27 mouse cellular contexts compared by ENCODE assay signal in genomic region chr11:66981336-66982115, GRCm38 (mm10). TPM values are rescaled to one million over a fixed set of nuclear protein-coding genes. Genes with fewer than 3 reads are reported as not detected.
DNase-seq lines count a peak whose midpoint lies in the region; ATAC-seq and TF ChIP-seq lines count a peak whose summit lies in the region.
"Had no signal": no experiment of that assay in that cellular context is flagged by ENCODE, and none has a peak within 500 bp of the region (broad histone marks: within the 10 kb centered on the region; RNA-seq: fewer than 3 reads in every experiment).

No protein-coding gene starts in this region.

- no peaks in the 10 kb centered on the region for H3K9me3 ChIP-seq in hindbrain, postnatal 0 days (ENCODE audit: low read length)
- H3K9me3 ChIP-seq in hindbrain, embryonic 16.5 days (ENCODE audit: control insufficient read depth, low read length), result no peaks in the 10 kb centered on the region
- no peaks in the 10 kb centered on the region for H3K9me3 ChIP-seq in neural tube, embryonic 15.5 days (replicated peaks)
- H3K9me3 ChIP-seq: embryonic facial prominence, embryonic 13.5 days; forebrain, embryonic 15.5 days; limb, embryonic 15.5 days; liver, embryonic 15.5 days; midbrain, embryonic 12.5 days; neural tube, embryonic 13.5 days had no signal

- H3K4me1 ChIP-seq in hindbrain, postnatal 0 days (ENCODE audit: insufficient read depth, low read length), result no peaks in the 10 kb centered on the region
- H3K4me1 ChIP-seq in hindbrain, embryonic 16.5 days (ENCODE audit: control insufficient read depth, insufficient read depth, low read depth, low read length), result peaks cover 13% of the 10 kb centered on the region
- H3K4me1 ChIP-seq in neural tube, embryonic 15.5 days, result peaks cover 15% of the 10 kb centered on the region

- WGBS in hindbrain, postnatal 0 days, result 67% methylated on average over 15 of the region's 15 CpGs
- 71% methylated on average over 15 of the region's 15 CpGs for WGBS in hindbrain, embryonic 16.5 days
- whole genome bisulfite sequencing in neural tube, embryonic 15.5 days, result 83% methylated on average over 15 of the region's 15 CpGs

- H3K4me2 ChIP-seq in hindbrain, postnatal 0 days (ENCODE audit: low read depth, low read length), result no peak overlapping the region
- H3K4me2 ChIP-seq in hindbrain, embryonic 16.5 days (ENCODE audit: low read length), result no peak overlapping the region
- no peak overlapping the region for H3K4me2 ChIP-seq in neural tube, embryonic 15.5 days
- H3K4me2 ChIP-seq: embryonic facial prominence, embryonic 13.5 days; forebrain, embryonic 15.5 days; limb, embryonic 15.5 days; liver, embryonic 15.5 days; midbrain, embryonic 12.5 days; neural tube, embryonic 13.5 days had no signal

- H3K27ac ChIP-seq in hindbrain, postnatal 0 days, result no peak overlapping the region
- no peak overlapping the region for H3K27ac ChIP-seq in hindbrain, embryonic 16.5 days (ENCODE audit: low read depth, low read length)
- no peak overlapping the region for H3K27ac ChIP-seq in neural tube, embryonic 15.5 days (replicated peaks)
- H3K27ac ChIP-seq: embryonic facial prominence, embryonic 13.5 days; forebrain, embryonic 15.5 days; layer of hippocampus, adult 2 months; limb, embryonic 15.5 days; liver, embryonic 15.5 days; midbrain, embryonic 12.5 days; neural tube, embryonic 13.5 days had no signal

- TF ChIP-seq CTCF in hindbrain, postnatal 0 days (IDR thresholded peaks at IDR 0.05; ENCODE audit: low read depth), result no peak

- H3K4me3 ChIP-seq in hindbrain, postnatal 0 days (ENCODE audit: low read length), result no peak overlapping the region
- H3K4me3 ChIP-seq in hindbrain, embryonic 16.5 days (ENCODE audit: low read length), result no peak overlapping the region
- H3K4me3 ChIP-seq in neural tube, embryonic 15.5 days (replicated peaks), result no peak overlapping the region
- H3K4me3 ChIP-seq: embryonic facial prominence, embryonic 13.5 days; forebrain, embryonic 15.5 days; layer of hippocampus, adult 2 months; limb, embryonic 15.5 days; liver, embryonic 15.5 days; midbrain, embryonic 12.5 days; neural tube, embryonic 13.5 days had no signal

- no peak overlapping the region for H3K9ac ChIP-seq in hindbrain, postnatal 0 days (replicated peaks; ENCODE audit: low read length)
- no peak overlapping the region for H3K9ac ChIP-seq in hindbrain, embryonic 16.5 days (ENCODE audit: low read depth, low read length)
- H3K9ac ChIP-seq in neural tube, embryonic 15.5 days (replicated peaks), result no peak overlapping the region
- H3K9ac ChIP-seq: embryonic facial prominence, embryonic 13.5 days; forebrain, embryonic 15.5 days; limb, embryonic 15.5 days; liver, embryonic 15.5 days; midbrain, embryonic 12.5 days; neural tube, embryonic 13.5 days had no signal

- no peaks in the 10 kb centered on the region for H3K27me3 ChIP-seq in hindbrain, postnatal 0 days (ENCODE audit: insufficient read depth, low read length)
- no peaks in the 10 kb centered on the region for H3K27me3 ChIP-seq in hindbrain, embryonic 16.5 days (replicated peaks; ENCODE audit: control insufficient read depth, insufficient read depth, low read length)
- H3K27me3 ChIP-seq in neural tube, embryonic 15.5 days (replicated peaks), result no peaks in the 10 kb centered on the region
- H3K27me3 ChIP-seq: embryonic facial prominence, embryonic 13.5 days; forebrain, embryonic 15.5 days; limb, embryonic 15.5 days; neural tube, embryonic 13.5 days had no signal

- DNase-seq in hindbrain, postnatal 0 days (ENCODE audit: low spot score), result peak; percentile 19
- DNase-seq in retina, postnatal 1 day, result peak; percentile 41
- no peak for DNase-seq in retina, embryonic 14.5 days (ENCODE audit: low spot score)
- peak; percentile 31 for DNase-seq in brain, adult 2 months (ENCODE audit: low read depth, low spot score)
- no peak for DNase-seq in thymus, postnatal 25 days
- DNase-seq: gastrocnemius, postnatal 25 days; kidney, adult 2 months; kidney, postnatal 14 days; layer of hippocampus, postnatal 36 days; right cerebral cortex, postnatal 25 days had no signal

- no peak for ATAC-seq in hindbrain, postnatal 0 days
- no peak for ATAC-seq in hindbrain, embryonic 16.5 days
- ATAC-seq in neural tube, embryonic 15.5 days (ENCODE audit: low FRiP score), result no peak
- ATAC-seq: forebrain, embryonic 15.5 days; inflammation-experienced regulatory T-cells, adult 6 months had no signal

- no peaks in the 10 kb centered on the region for H3K36me3 ChIP-seq in hindbrain, postnatal 0 days (ENCODE audit: insufficient read depth, low read length)
- H3K36me3 ChIP-seq in hindbrain, embryonic 16.5 days (ENCODE audit: control insufficient read depth, insufficient read depth, low read length), result no peaks in the 10 kb centered on the region
- no peaks in the 10 kb centered on the region for H3K36me3 ChIP-seq in neural tube, embryonic 15.5 days
- H3K36me3 ChIP-seq: embryonic facial prominence, embryonic 13.5 days; forebrain, embryonic 15.5 days; G1E; limb, embryonic 15.5 days; liver, embryonic 15.5 days; midbrain, embryonic 12.5 days; neural tube, embryonic 13.5 days had no signal

RNA-seq across cellular contexts. Expression of gene Tmem238l, which starts 25.1 kb away (rescaled TPM):
- not detected in 2 replicates for total RNA-seq in hindbrain, postnatal 0 days (2014; rRNA removed)
- not detected in 2 replicates for polyA plus RNA-seq in hindbrain, postnatal 0 days (2015; fragmentation: Nextera tagmentation; extraction: Ambion mirVana)
- not detected in 2 replicates for polyA plus RNA-seq in hindbrain, embryonic 16.5 days (2015; fragmentation: Nextera tagmentation; extraction: Ambion mirVana)
- polyA plus RNA-seq in neural tube, embryonic 15.5 days (2015; fragmentation: Nextera tagmentation; extraction: Ambion mirVana), result not detected in 2 replicates
- total RNA-seq: adrenal gland, adult 18-20 months; G1E; gastrocnemius, postnatal 25 days; hematopoietic stem cell, adult 5-6 weeks; layer of hippocampus, adult 2 months; layer of hippocampus, postnatal 36 days; left cerebral cortex, postnatal 25 days had no signal
- polyA plus RNA-seq: C2C12; embryonic facial prominence, embryonic 13.5 days; forebrain, embryonic 15.5 days; G1E; heart, embryonic 16.5 days; inflammation-experienced regulatory T-cells, adult 6 months; liver, embryonic 15.5 days; midbrain, embryonic 12.5 days; neural tube, embryonic 13.5 days; spleen, adult 2 months had no signal

RNA-seq across cellular contexts. Expression of gene Tmem220, which starts 43.4 kb away (rescaled TPM):
- 0.26 TPM in 1 of 2 replicates, not detected in the other for total RNA-seq in hindbrain, postnatal 0 days (2014; rRNA removed)
- polyA plus RNA-seq in hindbrain, postnatal 0 days (2015; fragmentation: Nextera tagmentation; extraction: Ambion mirVana), result 0.97 and 1.1 TPM in 2 replicates
- 0.50 and 0.57 TPM in 2 replicates for polyA plus RNA-seq in hindbrain, embryonic 16.5 days (2015; fragmentation: Nextera tagmentation; extraction: Ambion mirVana)
- polyA plus RNA-seq in neural tube, embryonic 15.5 days (2015; fragmentation: Nextera tagmentation; extraction: Ambion mirVana), result 0.51 and 0.59 TPM in 2 replicates

Comparison
In these comparisons a context has a peak if more than half of its experiments do, and no peak if none do; other contexts are left out.
1. DNase-seq: peak in hindbrain, postnatal 0 days (single experiment), retina, postnatal 1 day (single experiment) and brain, adult 2 months (single experiment); none in retina, embryonic 14.5 days (single experiment) and thymus, postnatal 25 days (single experiment).